Mouse (Mus musculus): ENCODE measurements around the gene Lrrc4c. TPM values are rescaled to one million over a fixed set of nuclear protein-coding genes. Genes with fewer than 3 reads are reported as not detected.

The Lrrc4c gene
- polyA plus RNA-seq, 1 experiment: 56.6 TPM

- H3K4me1 ChIP-seq (ENCODE audit: control insufficient read depth, insufficient read depth, low read length): no peaks in the 10 kb centered on the region
- no peak overlapping the region for H3K4me3 ChIP-seq (ENCODE audit: insufficient read depth, low read length)
- H3K27ac ChIP-seq (ENCODE audit: insufficient read depth, low read length): no peak overlapping the region
- TF ChIP-seq POLR2A (IDR thresholded peaks at IDR 0.05; ENCODE audit: extremely low read depth, insufficient read depth, low read length) (no peak), CTCF (IDR thresholded peaks at IDR 0.05; ENCODE audit: extremely low read depth, insufficient read depth, low read length) (no peak)
Observed at GRCm38 (mm10) chr2:97294216-97294615, 976.2 kb downstream of the Lrrc4c start.

- Histone ChIP-seq H3K4me3 (ENCODE audit: insufficient read depth, low read length) (no peak overlapping the region), H3K4me1 (ENCODE audit: control insufficient read depth, insufficient read depth, low read length) (no peaks in the 10 kb centered on the region; the same call in 1 of the 2 replicates), H3K27ac (ENCODE audit: insufficient read depth, low read length) (no peak overlapping the region)
- TF ChIP-seq POLR2A (IDR thresholded peaks at IDR 0.05; ENCODE audit: extremely low read depth, insufficient read depth, low read length) (no peak), CTCF (IDR thresholded peaks at IDR 0.05; ENCODE audit: extremely low read depth, insufficient read depth, low read length) (no peak)
Observed at GRCm38 (mm10) chr2:97299704-97300103, 981.7 kb downstream of the Lrrc4c start.

- TF ChIP-seq POLR2A (IDR thresholded peaks at IDR 0.05; ENCODE audit: extremely low read depth, insufficient read depth, low read length): no peak
- TF ChIP-seq CTCF (IDR thresholded peaks at IDR 0.05; ENCODE audit: extremely low read depth, insufficient read depth, low read length): no peak
- H3K4me3 ChIP-seq (ENCODE audit: insufficient read depth, low read length): no peak overlapping the region
- no peaks in the 10 kb centered on the region for H3K4me1 ChIP-seq (ENCODE audit: control insufficient read depth, insufficient read depth, low read length)
- H3K27ac ChIP-seq (ENCODE audit: insufficient read depth, low read length): no peak overlapping the region
Observed at GRCm38 (mm10) chr2:97318008-97318407, 1000.0 kb downstream of the Lrrc4c start.

GRCm38 (mm10) chr2:97318536-97318935, 1000.6 kb downstream of the Lrrc4c start:
- Histone ChIP-seq H3K4me1 (ENCODE audit: control insufficient read depth, insufficient read depth, low read length) (no peaks in the 10 kb centered on the region), H3K27ac (ENCODE audit: insufficient read depth, low read length) (no peak overlapping the region), H3K4me3 (ENCODE audit: insufficient read depth, low read length) (no peak overlapping the region)
- TF ChIP-seq POLR2A (IDR thresholded peaks at IDR 0.05; ENCODE audit: extremely low read depth, insufficient read depth, low read length): no peak
- no peak for TF ChIP-seq CTCF (IDR thresholded peaks at IDR 0.05; ENCODE audit: extremely low read depth, insufficient read depth, low read length)

GRCm38 (mm10) chr2:97332084-97332682, 1014.2 kb downstream of the Lrrc4c start:
- Histone ChIP-seq H3K27ac (ENCODE audit: insufficient read depth, low read length) (no peak overlapping the region), H3K4me1 (ENCODE audit: control insufficient read depth, insufficient read depth, low read length) (no peaks in the 10 kb centered on the region), H3K4me3 (ENCODE audit: insufficient read depth, low read length) (no peak overlapping the region)
- TF ChIP-seq POLR2A (IDR thresholded peaks at IDR 0.05; ENCODE audit: extremely low read depth, insufficient read depth, low read length) (no peak), CTCF (IDR thresholded peaks at IDR 0.05; ENCODE audit: extremely low read depth, insufficient read depth, low read length) (no peak)

- H3K27ac ChIP-seq (ENCODE audit: insufficient read depth, low read length): no peak overlapping the region
- no peaks in the 10 kb centered on the region for H3K4me1 ChIP-seq (ENCODE audit: control insufficient read depth, insufficient read depth, low read length)
- TF ChIP-seq POLR2A (IDR thresholded peaks at IDR 0.05; ENCODE audit: extremely low read depth, insufficient read depth, low read length) (no peak), CTCF (IDR thresholded peaks at IDR 0.05; ENCODE audit: extremely low read depth, insufficient read depth, low read length) (no peak)
- no peak overlapping the region for H3K4me3 ChIP-seq (ENCODE audit: insufficient read depth, low read length)
Observed at GRCm38 (mm10) chr2:97339627-97340026, 1021.7 kb downstream of the Lrrc4c start.

- TF ChIP-seq POLR2A (IDR thresholded peaks at IDR 0.05; ENCODE audit: extremely low read depth, insufficient read depth, low read length) (no peak), CTCF (IDR thresholded peaks at IDR 0.05; ENCODE audit: extremely low read depth, insufficient read depth, low read length) (no peak)
- Histone ChIP-seq H3K27ac (ENCODE audit: insufficient read depth, low read length) (no peak overlapping the region), H3K4me3 (ENCODE audit: insufficient read depth, low read length) (no peak overlapping the region), H3K4me1 (ENCODE audit: control insufficient read depth, insufficient read depth, low read length) (no peaks in the 10 kb centered on the region)
Observed at GRCm38 (mm10) chr2:97361235-97361634, 1043.3 kb downstream of the Lrrc4c start.

GRCm38 (mm10) chr2:97369978-97370377, 1052.0 kb downstream of the Lrrc4c start:
- Histone ChIP-seq H3K4me1 (ENCODE audit: control insufficient read depth, insufficient read depth, low read length) (no peaks in the 10 kb centered on the region), H3K27ac (ENCODE audit: insufficient read depth, low read length) (no peak overlapping the region), H3K4me3 (ENCODE audit: insufficient read depth, low read length) (no peak overlapping the region)
- TF ChIP-seq CTCF (IDR thresholded peaks at IDR 0.05; ENCODE audit: extremely low read depth, insufficient read depth, low read length) (no peak), POLR2A (IDR thresholded peaks at IDR 0.05; ENCODE audit: extremely low read depth, insufficient read depth, low read length) (no peak)

GRCm38 (mm10) chr2:97391437-97391836, 1073.5 kb downstream of the Lrrc4c start:
- TF ChIP-seq CTCF (IDR thresholded peaks at IDR 0.05; ENCODE audit: extremely low read depth, insufficient read depth, low read length) (no peak), POLR2A (IDR thresholded peaks at IDR 0.05; ENCODE audit: extremely low read depth, insufficient read depth, low read length) (no peak)

GRCm38 (mm10) chr2:97391876-97392275, 1073.9 kb downstream of the Lrrc4c start:
- TF ChIP-seq POLR2A (IDR thresholded peaks at IDR 0.05; ENCODE audit: extremely low read depth, insufficient read depth, low read length): no peak
- TF ChIP-seq CTCF (IDR thresholded peaks at IDR 0.05; ENCODE audit: extremely low read depth, insufficient read depth, low read length): no peak
- no peak overlapping the region for H3K4me3 ChIP-seq (ENCODE audit: insufficient read depth, low read length)

More at GRCm38 (mm10) chr2:97391437-97391836, 1073.5 kb downstream of the Lrrc4c start:
- Histone ChIP-seq H3K27ac (ENCODE audit: insufficient read depth, low read length) (no peak overlapping the region), H3K4me1 (ENCODE audit: control insufficient read depth, insufficient read depth, low read length) (no peaks in the 10 kb centered on the region), H3K4me3 (ENCODE audit: insufficient read depth, low read length) (no peak overlapping the region)

More at GRCm38 (mm10) chr2:97391876-97392275, 1073.9 kb downstream of the Lrrc4c start:
- H3K4me1 ChIP-seq (ENCODE audit: control insufficient read depth, insufficient read depth, low read length): no peaks in the 10 kb centered on the region
- H3K27ac ChIP-seq (ENCODE audit: insufficient read depth, low read length): no peak overlapping the region
